Mouse (Mus musculus) forebrain, embryonic 13.5 days (tissue): ENCODE results near the gene Washc3. TPM values are rescaled to one million over a fixed set of nuclear protein-coding genes. Genes with fewer than 3 reads are reported as not detected.

Experiments used
- ATAC-seq: fragments of 200-750 bp; cut with Nextera tagmentation; 2 replicates; pipeline ENCODE4 v1.8.0; 2017
- H3K27ac ChIP-seq: fragments of 300-500 bp; sonication (generic); 2 replicates; pipeline ENCODE4 v1.5.1; 2015; ENCODE audit warnings: inconsistent platforms, mild to moderate bottlenecking, moderate library complexity
- H3K27me3 ChIP-seq: fragments of 300-500 bp; sonication (generic); 2 replicates; pipeline ENCODE4 v1.6.1; 2015; ENCODE audit warnings: mild to moderate bottlenecking, inconsistent platforms
- H3K36me3 ChIP-seq: fragments of 300-500 bp; sonication (generic); 2 replicates; pipeline ENCODE4 v1.6.1; 2015; ENCODE audit warnings: mild to moderate bottlenecking, inconsistent platforms; ENCODE audit not compliant: poor library complexity, severe bottlenecking
- H3K4me1 ChIP-seq: fragments of 300-500 bp; sonication (generic); 2 replicates; pipeline ENCODE4 v1.6.1; 2015; ENCODE audit warnings: inconsistent platforms
- H3K4me2 ChIP-seq: fragments of 300-500 bp; sonication (generic); 2 replicates; pipeline ENCODE4 v1.6.1; 2015; ENCODE audit warnings: inconsistent platforms, mild to moderate bottlenecking, moderate library complexity
- H3K4me3 ChIP-seq: fragments of 300-500 bp; sonication (generic); 2 replicates; pipeline ENCODE4 v1.5.1; 2015; ENCODE audit warnings: mild to moderate bottlenecking, inconsistent platforms
- H3K9ac ChIP-seq: fragments of 300-500 bp; sonication (generic); 2 replicates; pipeline ENCODE4 v1.6.1; 2015; ENCODE audit warnings: mild to moderate bottlenecking, inconsistent platforms
- H3K9me3 ChIP-seq: fragments of 300-500 bp; sonication (generic); replicated peaks from 2 replicates; pipeline ENCODE4 v1.6.1; 2016; ENCODE audit warnings: inconsistent platforms
- WGBS: fragments of 180-500 bp; shearing (Covaris S2); methylation state at CpG from one replicate; pipeline ENCODE4 v1.1.7; 2015; 5-methylcytosine and 5-hydroxymethylcytosine counted together
- polyA plus RNA-seq: library from polyadenylated mRNA; unstranded; fragments of >200 nt; fragmentation: Nextera tagmentation; extraction: Ambion mirVana; gene quantifications from 2 replicates; pipeline ENCODE4 v1.2.1, GENCODE M21; 2015

Washc3 gene
- polyA plus RNA-seq, result 45.1 and 46.8 TPM in 2 replicates

DNA sequence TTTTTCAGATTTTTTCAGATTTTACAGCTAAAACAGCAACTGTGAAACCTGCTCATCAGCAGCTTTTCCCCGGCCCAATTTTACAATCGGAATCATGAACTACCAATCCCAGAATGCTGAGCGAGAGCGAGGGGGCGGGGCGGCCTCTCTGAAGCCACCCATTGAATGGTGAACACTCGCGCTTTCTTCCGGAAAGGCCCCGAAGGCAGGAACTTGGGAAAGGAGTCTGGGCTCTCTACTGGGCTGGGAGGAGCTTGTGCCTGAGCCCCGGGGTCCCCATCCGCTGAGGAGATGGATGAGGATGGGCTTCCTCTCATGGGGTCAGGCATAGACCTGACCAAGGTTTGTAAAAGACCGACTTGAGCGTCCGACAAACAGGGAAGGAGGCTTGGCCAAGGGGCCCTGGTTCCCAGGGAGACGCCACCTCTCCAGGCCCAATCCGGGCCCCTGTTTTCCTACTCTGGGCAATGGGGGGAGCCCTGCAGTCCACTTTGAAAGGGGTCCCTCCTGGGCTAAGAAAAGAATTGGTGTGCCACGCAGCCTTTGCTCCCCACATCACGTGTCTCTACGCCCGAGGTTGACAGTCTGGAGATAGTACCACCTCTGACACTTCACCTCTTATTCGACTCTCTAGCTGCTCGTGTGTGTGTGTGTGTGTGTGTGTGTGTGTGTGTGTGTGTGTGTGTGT lies at the start of gene Washc3:
TSS of gene Washc3 (plus strand) at position 143 of the 688 bp plus-strand sequence.
- ATAC-seq, result peak; percentile 100
- Histone ChIP-seq H3K27ac (peak within 1 kb of the TSS; percentile 85), H3K4me2 (peak within 1 kb of the TSS; percentile 68), H3K9me3 (no peaks in the 10 kb centered on the region), H3K27me3 (no peaks in the 10 kb centered on the region), H3K36me3 (peaks cover 7% of the 10 kb centered on the region), H3K4me3 (peak within 1 kb of the TSS; percentile 65), H3K9ac (peak within 1 kb of the TSS; percentile 81), H3K4me1 (peaks cover 6% of the 10 kb centered on the region)
- WGBS, result 1% methylated on average over 23 of the region's 23 CpGs

GRCm38 (mm10) chr10:88151658-88152057 lies 49.2 kb upstream of the Washc3 start:
- Histone ChIP-seq H3K9ac (no peak overlapping the region), H3K27me3 (no peaks in the 10 kb centered on the region), H3K36me3 (peaks cover 42% of the 10 kb centered on the region), H3K9me3 (no peaks in the 10 kb centered on the region), H3K27ac (no peak overlapping the region), H3K4me1 (peaks cover 7% of the 10 kb centered on the region), H3K4me3 (no peak overlapping the region), H3K4me2 (no peak overlapping the region)
- no peak for ATAC-seq
- WGBS, result 91% methylated on average over 6 of the region's 6 CpGs

DNA sequence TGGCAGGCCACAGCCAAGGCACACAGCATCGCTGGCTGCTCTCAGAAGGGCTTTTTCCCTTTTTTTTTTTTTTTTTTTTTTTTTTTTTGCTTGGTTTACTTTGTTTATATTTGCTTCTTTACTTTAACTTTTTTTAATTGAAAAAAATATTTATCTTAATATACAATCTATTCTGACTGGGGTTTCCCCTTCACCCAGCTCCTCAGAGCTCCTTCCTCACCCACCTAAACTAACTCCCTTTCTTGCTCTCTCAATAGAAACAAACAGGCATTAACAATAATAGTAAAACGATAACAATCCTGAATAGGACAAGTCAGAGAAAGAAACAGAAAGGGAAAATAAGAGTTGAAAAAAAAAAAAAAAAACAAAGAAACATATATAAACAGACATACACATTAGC lies 38.8 kb upstream of the Washc3 start:
- H3K4me3 ChIP-seq, result no peak overlapping the region
- no peak for ATAC-seq
- H3K4me1 ChIP-seq, result no peaks in the 10 kb centered on the region
- no peaks in the 10 kb centered on the region for H3K27me3 ChIP-seq
- WGBS, result 93% methylated on average over 2 of the region's 2 CpGs
- no peak overlapping the region for H3K4me2 ChIP-seq
- no peaks in the 10 kb centered on the region for H3K9me3 ChIP-seq
- no peak overlapping the region for H3K9ac ChIP-seq
- H3K36me3 ChIP-seq, result peaks cover 49% of the 10 kb centered on the region; the same call in 1 of the 2 replicates
- no peak overlapping the region for H3K27ac ChIP-seq

GRCm38 (mm10) chr10:88162676-88163075 lies 38.2 kb upstream of the Washc3 start:
- no peaks in the 10 kb centered on the region for H3K27me3 ChIP-seq
- H3K27ac ChIP-seq, result no peak overlapping the region
- H3K36me3 ChIP-seq, result peaks cover 49% of the 10 kb centered on the region; the same call in 1 of the 2 replicates
- H3K9me3 ChIP-seq, result no peaks in the 10 kb centered on the region
- no peak overlapping the region for H3K4me3 ChIP-seq
- no peaks in the 10 kb centered on the region for H3K4me1 ChIP-seq
- H3K4me2 ChIP-seq, result no peak overlapping the region
- H3K9ac ChIP-seq, result no peak overlapping the region
- 92% methylated on average over 5 of the region's 5 CpGs for WGBS
- no peak for ATAC-seq

DNA sequence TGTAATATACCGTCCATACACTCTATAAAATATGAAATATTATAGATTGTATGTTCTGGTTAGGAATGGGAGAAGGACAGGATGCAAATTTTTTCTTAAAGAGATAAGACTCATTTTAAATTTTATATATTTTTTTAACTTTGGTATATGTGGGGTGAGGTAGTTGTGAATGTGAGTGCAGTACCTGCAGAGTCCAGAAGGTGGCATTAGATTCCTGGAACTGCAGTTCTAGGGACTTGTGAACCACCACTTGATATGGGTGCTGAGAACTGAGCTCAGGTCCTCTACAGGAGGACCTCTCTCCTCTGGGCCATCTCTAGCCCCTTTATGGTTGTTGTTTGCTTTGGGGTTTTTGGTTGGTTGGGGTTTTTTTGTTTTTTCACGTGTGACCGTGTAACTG lies 34.7 kb upstream of the Washc3 start:
- Histone ChIP-seq H3K9me3 (no peaks in the 10 kb centered on the region), H3K4me3 (no peak overlapping the region), H3K36me3 (peaks cover 36% of the 10 kb centered on the region; the same call in 1 of the 2 replicates), H3K9ac (no peak overlapping the region), H3K4me2 (no peak overlapping the region), H3K4me1 (no peaks in the 10 kb centered on the region), H3K27ac (no peak overlapping the region), H3K27me3 (no peaks in the 10 kb centered on the region)
- WGBS, result 95% methylated on average over 3 of the region's 3 CpGs
- ATAC-seq, result no peak

DNA sequence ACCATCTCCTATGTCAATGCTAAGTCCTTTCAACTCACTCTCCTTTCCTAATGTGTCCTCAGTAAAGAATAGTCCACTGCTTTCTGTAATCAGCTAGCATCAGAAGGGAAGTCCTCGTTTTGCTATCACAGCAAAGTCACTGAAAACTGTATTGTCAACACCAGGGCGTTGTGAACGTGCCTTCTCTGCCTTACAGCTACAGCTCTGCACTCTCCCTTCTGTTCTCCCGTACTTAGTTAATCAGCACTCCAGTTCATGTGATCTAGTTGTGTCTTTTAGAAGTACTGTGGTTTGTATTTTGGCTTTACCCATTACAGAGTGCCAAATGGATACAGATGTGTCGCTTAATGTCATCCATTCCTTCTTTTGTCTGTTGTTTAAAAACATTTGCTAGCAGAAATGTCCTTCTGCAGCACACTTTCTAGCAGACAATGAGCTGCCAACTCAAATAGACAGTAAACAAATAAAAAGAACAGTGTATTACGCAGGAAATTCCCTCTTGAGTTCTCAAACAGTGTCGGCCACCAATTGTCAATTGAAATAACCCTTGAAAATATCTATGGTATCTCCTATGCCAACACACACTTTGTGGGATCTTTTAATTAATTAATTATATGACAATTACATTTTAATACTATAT lies 33.3 kb upstream of the Washc3 start:
- Histone ChIP-seq H3K4me1 (no peaks in the 10 kb centered on the region), H3K9me3 (no peaks in the 10 kb centered on the region), H3K9ac (no peak overlapping the region), H3K27me3 (no peaks in the 10 kb centered on the region), H3K4me2 (no peak overlapping the region), H3K36me3 (peaks cover 29% of the 10 kb centered on the region; the same call in 1 of the 2 replicates), H3K4me3 (no peak overlapping the region), H3K27ac (no peak overlapping the region)
- ATAC-seq, result no peak
- WGBS, result 83% methylated on average over 7 of the region's 7 CpGs

DNA sequence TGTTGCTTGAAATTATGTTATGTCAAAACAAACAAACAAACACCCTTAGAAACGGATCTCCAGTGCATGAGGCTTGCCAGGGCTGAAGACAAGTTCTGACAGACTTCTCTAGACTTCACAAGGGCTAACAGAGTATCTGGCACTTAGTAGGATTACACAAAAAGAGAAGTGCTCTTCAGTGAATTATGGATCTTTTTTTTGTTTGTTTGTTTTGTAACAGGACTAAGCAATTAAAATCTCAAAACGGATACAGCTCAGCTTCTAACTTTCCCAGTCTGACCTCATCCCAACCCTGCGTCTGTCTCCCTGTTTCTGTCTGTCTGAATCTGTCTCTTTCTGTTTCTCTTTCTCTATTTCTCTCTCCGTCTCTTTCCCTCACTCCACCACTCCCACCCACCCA lies 352 bp upstream of the Washc3 start:
- Histone ChIP-seq H3K27ac (no peak overlapping the region), H3K27me3 (no peaks in the 10 kb centered on the region), H3K36me3 (peaks cover 7% of the 10 kb centered on the region), H3K4me3 (peak overlapping the region; percentile 65), H3K9ac (no peak overlapping the region), H3K9me3 (no peaks in the 10 kb centered on the region), H3K4me1 (peaks cover 6% of the 10 kb centered on the region), H3K4me2 (peak overlapping the region; percentile 68)
- peak; percentile 61 for ATAC-seq
- WGBS, result 20% methylated on average over 4 of the region's 4 CpGs

GRCm38 (mm10) chr10:88201650-88202049 lies 757 bp downstream of the Washc3 start:
- ATAC-seq, result no peak
- Histone ChIP-seq H3K36me3 (peaks cover 7% of the 10 kb centered on the region), H3K4me1 (peaks cover 6% of the 10 kb centered on the region), H3K4me2 (peak overlapping the region; percentile 68), H3K4me3 (peak overlapping the region; percentile 65), H3K27me3 (no peaks in the 10 kb centered on the region), H3K27ac (no peak overlapping the region), H3K9ac (peak overlapping the region; percentile 81), H3K9me3 (no peaks in the 10 kb centered on the region)
- 76% methylated on average over 13 of the region's 13 CpGs for WGBS

GRCm38 (mm10) chr10:88202581-88202980 lies 1.7 kb downstream of the Washc3 start:
- H3K4me3 ChIP-seq, result no peak overlapping the region
- WGBS, result 96% methylated on average over 8 of the region's 8 CpGs
- H3K4me1 ChIP-seq, result peaks cover 6% of the 10 kb centered on the region
- H3K9me3 ChIP-seq, result no peaks in the 10 kb centered on the region
- no peak overlapping the region for H3K4me2 ChIP-seq
- ATAC-seq, result no peak
- peaks cover 7% of the 10 kb centered on the region for H3K36me3 ChIP-seq
- no peak overlapping the region for H3K9ac ChIP-seq
- no peak overlapping the region for H3K27ac ChIP-seq
- no peaks in the 10 kb centered on the region for H3K27me3 ChIP-seq

GRCm38 (mm10) chr10:88203236-88203635 lies 2.3 kb downstream of the Washc3 start:
- Histone ChIP-seq H3K27me3 (no peaks in the 10 kb centered on the region), H3K4me3 (no peak overlapping the region), H3K4me1 (peaks cover 6% of the 10 kb centered on the region), H3K9me3 (no peaks in the 10 kb centered on the region), H3K27ac (no peak overlapping the region), H3K36me3 (peaks cover 7% of the 10 kb centered on the region), H3K4me2 (no peak overlapping the region), H3K9ac (no peak overlapping the region)
- ATAC-seq, result no peak
- WGBS, result 95% methylated on average over 6 of the region's 6 CpGs

DNA sequence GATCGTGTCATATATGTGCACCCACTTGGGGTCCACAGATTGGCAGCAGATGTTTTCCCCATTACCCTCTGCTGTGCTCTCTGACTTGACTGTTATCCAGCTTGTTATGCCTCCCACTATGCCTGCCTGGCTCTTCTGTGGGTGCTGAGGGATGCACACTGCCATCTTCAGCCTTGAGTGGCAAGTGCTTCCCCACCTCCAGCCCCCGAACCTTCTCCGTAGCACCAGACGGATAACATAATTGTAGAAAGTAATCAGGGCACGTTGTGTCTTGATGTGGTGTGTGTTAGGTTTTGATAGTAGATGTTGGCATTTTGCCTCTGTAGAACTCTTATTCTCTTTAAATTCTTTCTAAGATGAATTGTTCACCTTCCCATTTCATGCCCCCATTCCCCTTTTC lies 11.8 kb downstream of the Washc3 start:
- WGBS, result 92% methylated on average over 5 of the region's 5 CpGs
- no peak overlapping the region for H3K9ac ChIP-seq
- no peaks in the 10 kb centered on the region for H3K27me3 ChIP-seq
- H3K36me3 ChIP-seq, result peaks cover 9% of the 10 kb centered on the region
- H3K27ac ChIP-seq, result no peak overlapping the region
- H3K9me3 ChIP-seq, result no peaks in the 10 kb centered on the region
- H3K4me2 ChIP-seq, result no peak overlapping the region
- no peak for ATAC-seq
- no peaks in the 10 kb centered on the region for H3K4me1 ChIP-seq
- no peak overlapping the region for H3K4me3 ChIP-seq

- ATAC-seq, result no peak
- H3K36me3 ChIP-seq, result peaks cover 13% of the 10 kb centered on the region
- H3K4me1 ChIP-seq, result no peaks in the 10 kb centered on the region
- no peaks in the 10 kb centered on the region for H3K9me3 ChIP-seq
- no peak overlapping the region for H3K9ac ChIP-seq
- no peak overlapping the region for H3K27ac ChIP-seq
- H3K4me3 ChIP-seq, result no peak overlapping the region
- no peaks in the 10 kb centered on the region for H3K27me3 ChIP-seq
- H3K4me2 ChIP-seq, result no peak overlapping the region
- 95% methylated on average over 20 of the region's 20 CpGs for WGBS
These were observed 14.1 kb downstream of the Washc3 start for GRCm38 (mm10) chr10:88214800-88215514.
